Mouse (Mus musculus) G1E (cell line): Measurements from ENCODE around the gene Rxfp1. TPM values are rescaled to one million over a fixed set of nuclear protein-coding genes. Genes with fewer than 3 reads are reported as not detected.

ENCODE experiments used
- ATAC-seq: 2 replicates; pipeline ENCODE4 v1.8.0; 2016; ENCODE audit warnings: mild to moderate bottlenecking; ENCODE audit not compliant: insufficient number of reproducible peaks, poor library complexity, low FRiP score, severe bottlenecking; ENCODE audit errors: extremely low read depth
- DNase-seq: peaks from one replicate; pipeline ENCODE4 v3.0.0; 2012; ENCODE audit warnings: low spot score
- H3K27me3 ChIP-seq: 2 replicates; pipeline ENCODE4 v1.6.1; 2012; ENCODE audit warnings: mild to moderate bottlenecking, low read length, inconsistent platforms; ENCODE audit not compliant: insufficient read depth
- H3K36me3 ChIP-seq: replicated peaks from 2 replicates; pipeline ENCODE3; 2012; ENCODE audit warnings: mild to moderate bottlenecking, inconsistent platforms
- H3K4me1 ChIP-seq: 2 replicates; pipeline ENCODE4 v1.6.1; 2012; ENCODE audit warnings: low read depth, low read length, inconsistent platforms, mixed read lengths; ENCODE audit not compliant: insufficient read depth
- H3K4me3 ChIP-seq: 2 replicates; pipeline ENCODE4 v1.5.1; 2012; ENCODE audit warnings: low read depth, mild to moderate bottlenecking, inconsistent platforms, low read length, moderate library complexity, mixed read lengths
- H3K9me3 ChIP-seq: replicated peaks from 2 replicates; pipeline ENCODE4 v1.6.1; 2012; ENCODE audit warnings: inconsistent platforms
- CTCF ChIP-seq: IDR thresholded peaks from 2 replicates; pipeline ENCODE4 v1.5.1; 2012; ENCODE audit warnings: low read depth, low read length, inconsistent platforms, mixed read lengths
- GATA1 ChIP-seq: IDR thresholded peaks from 2 replicates; pipeline ENCODE4 v1.6.1; 2012; ENCODE audit warnings: borderline replicate concordance, low read length, inconsistent platforms, mixed read lengths
- GATA2 ChIP-seq: IDR thresholded peaks from 2 replicates; pipeline ENCODE4 v1.6.1; 2012; ENCODE audit warnings: low read depth, low read length, inconsistent platforms, borderline replicate concordance
- POLR2AphosphoS5 ChIP-seq: IDR thresholded peaks from 2 replicates; pipeline ENCODE4 v1.6.1; 2012; ENCODE audit warnings: low read depth, low read length, inconsistent platforms; ENCODE audit not compliant: insufficient replicate concordance
- TAL1 ChIP-seq: conservative IDR thresholded peaks from 2 replicates; pipeline ENCODE4 v1.6.1; 2012; ENCODE audit warnings: low read depth, low read length, inconsistent platforms, mixed read lengths
- polyA plus RNA-seq: library from polyadenylated mRNA; stranded (reverse); fragments of >175 nt; gene quantifications from 2 replicates; pipeline ENCODE4 v1.2.3, GENCODE M21; 2012
- total RNA-seq, 2 experiments: library from RNA; stranded (forward) in 1 of 2; stranded (reverse) in 1 of 2; fragments of 200-1000 nt in 1 of 2; fragments of >200 nt in 1 of 2; fragmentation: Nextera tagmentation in 1 of 2; gene quantifications; 2 replicates each; pipeline ENCODE4 v1.2.3; 2014 to 2017

Gene Rxfp1
- total and polyA plus RNA-seq, 3 experiments = 0.38 TPM; not detected in 2

DNA sequence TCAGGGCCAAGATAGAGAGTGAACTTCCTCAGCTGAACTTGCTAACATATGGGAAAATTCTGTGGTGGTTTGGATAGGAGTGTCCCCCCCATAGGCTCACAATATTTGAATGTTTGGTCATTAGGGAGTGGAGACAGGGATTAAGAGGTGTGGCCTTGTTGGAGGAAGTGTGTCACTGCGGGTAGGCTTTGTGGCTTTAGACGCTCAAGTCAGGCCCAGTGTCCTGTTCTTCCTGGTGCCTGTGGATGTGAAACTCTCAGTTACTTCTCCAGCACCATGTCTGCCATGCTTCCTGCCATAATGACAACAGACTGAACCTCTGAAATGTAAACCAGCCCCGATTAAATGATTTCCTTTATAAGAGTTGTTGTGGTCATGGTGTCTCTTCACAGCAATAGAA lies 61.3 kb downstream of the Rxfp1 start:
- H3K4me1 ChIP-seq = no peaks in the 10 kb centered on the region
- peaks cover 19% of the 10 kb centered on the region for H3K27me3 ChIP-seq
- TF ChIP-seq CTCF (no peak), GATA1 (no peak), POLR2AphosphoS5 (no peak), GATA2 (no peak), TAL1 (no peak)
- DNase-seq (no peak), ATAC-seq (no peak)
- no peaks in the 10 kb centered on the region for H3K9me3 ChIP-seq
- no peak overlapping the region for H3K4me3 ChIP-seq
- no peaks in the 10 kb centered on the region for H3K36me3 ChIP-seq

- Histone ChIP-seq H3K4me3 (no peak overlapping the region), H3K9me3 (no peaks in the 10 kb centered on the region), H3K4me1 (no peaks in the 10 kb centered on the region), H3K27me3 (peaks cover 19% of the 10 kb centered on the region), H3K36me3 (no peaks in the 10 kb centered on the region)
- DNase-seq (no peak), ATAC-seq (no peak)
- no peak for TF ChIP-seq TAL1
- no peak for TF ChIP-seq CTCF
- no peak for TF ChIP-seq GATA2
- no peak for TF ChIP-seq GATA1
- TF ChIP-seq POLR2AphosphoS5 = no peak
Measured at GRCm38 (mm10) chr3:79674641-79675040, 63.0 kb downstream of the Rxfp1 start.

DNA sequence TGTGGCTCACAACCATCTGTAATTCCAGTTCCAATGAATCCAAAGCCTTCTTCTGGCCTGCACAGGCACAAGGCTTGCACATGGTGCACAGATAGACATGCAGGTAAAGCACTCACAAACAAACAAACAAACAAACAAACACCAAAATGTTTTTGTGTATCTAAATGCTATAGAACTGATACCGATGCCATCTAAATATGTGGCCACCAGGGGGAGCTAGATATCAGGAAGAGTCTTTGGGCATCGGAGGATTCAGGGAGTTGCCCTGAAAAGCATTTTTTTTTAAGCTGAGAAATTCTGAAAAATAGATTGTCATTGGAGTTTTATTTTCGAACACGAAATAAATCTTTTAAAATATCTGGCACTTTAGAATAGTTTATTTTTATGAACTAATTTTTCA lies 64.6 kb downstream of the Rxfp1 start:
- Histone ChIP-seq H3K27me3 (peaks cover 22% of the 10 kb centered on the region), H3K9me3 (no peaks in the 10 kb centered on the region), H3K36me3 (no peaks in the 10 kb centered on the region), H3K4me3 (no peak overlapping the region), H3K4me1 (no peaks in the 10 kb centered on the region)
- DNase-seq = peak; percentile 13
- ATAC-seq = no peak
- TF ChIP-seq POLR2AphosphoS5 = no peak
- TF ChIP-seq TAL1 = no peak
- no peak for TF ChIP-seq GATA2
- TF ChIP-seq GATA1 = no peak
- peak; percentile 34; the same call in 1 of the 2 replicates for TF ChIP-seq CTCF

DNA sequence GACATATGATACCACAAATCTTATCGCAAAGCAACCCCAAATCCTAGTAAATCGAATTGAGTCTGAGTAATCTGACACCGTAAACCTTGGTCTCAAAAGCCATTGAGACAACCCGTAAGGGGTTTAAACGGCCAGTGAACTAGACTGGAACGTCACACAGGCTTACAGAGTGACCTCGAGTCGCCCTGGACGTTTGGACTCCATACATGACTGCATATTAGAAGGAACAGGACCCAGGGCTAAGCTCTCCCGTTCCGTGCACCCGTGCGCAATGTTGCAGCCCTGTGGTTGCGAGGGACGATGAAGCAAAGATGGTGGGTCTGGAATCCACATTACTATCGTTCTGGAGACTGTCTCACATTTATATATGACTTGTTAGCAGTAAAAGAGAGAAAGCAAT lies 65.5 kb downstream of the Rxfp1 start:
- Histone ChIP-seq H3K4me3 (no peak overlapping the region), H3K9me3 (no peaks in the 10 kb centered on the region), H3K36me3 (no peaks in the 10 kb centered on the region), H3K27me3 (peaks cover 24% of the 10 kb centered on the region), H3K4me1 (no peaks in the 10 kb centered on the region)
- ATAC-seq (no peak), DNase-seq (no peak)
- TF ChIP-seq TAL1 (no peak), POLR2AphosphoS5 (no peak), GATA2 (no peak), GATA1 (no peak)

GRCm38 (mm10) chr3:79670556-79670955 lies 67.1 kb downstream of the Rxfp1 start:
- Histone ChIP-seq H3K27me3 (peaks cover 24% of the 10 kb centered on the region), H3K4me1 (no peaks in the 10 kb centered on the region), H3K36me3 (no peaks in the 10 kb centered on the region), H3K9me3 (no peaks in the 10 kb centered on the region), H3K4me3 (no peak overlapping the region)
- DNase-seq (no peak), ATAC-seq (no peak)
- no peak for TF ChIP-seq TAL1
- TF ChIP-seq GATA2 = no peak
- no peak for TF ChIP-seq GATA1

- peaks cover 18% of the 10 kb centered on the region for H3K27me3 ChIP-seq
- H3K4me3 ChIP-seq = no peak overlapping the region
- TF ChIP-seq CTCF (peak; percentile 72), TAL1 (no peak)
- no peaks in the 10 kb centered on the region for H3K4me1 ChIP-seq
- no peaks in the 10 kb centered on the region for H3K36me3 ChIP-seq
- H3K9me3 ChIP-seq = no peaks in the 10 kb centered on the region
- ATAC-seq (no peak), DNase-seq (no peak)
Measured at GRCm38 (mm10) chr3:79664787-79665408, 72.8 kb downstream of the Rxfp1 start.

DNA sequence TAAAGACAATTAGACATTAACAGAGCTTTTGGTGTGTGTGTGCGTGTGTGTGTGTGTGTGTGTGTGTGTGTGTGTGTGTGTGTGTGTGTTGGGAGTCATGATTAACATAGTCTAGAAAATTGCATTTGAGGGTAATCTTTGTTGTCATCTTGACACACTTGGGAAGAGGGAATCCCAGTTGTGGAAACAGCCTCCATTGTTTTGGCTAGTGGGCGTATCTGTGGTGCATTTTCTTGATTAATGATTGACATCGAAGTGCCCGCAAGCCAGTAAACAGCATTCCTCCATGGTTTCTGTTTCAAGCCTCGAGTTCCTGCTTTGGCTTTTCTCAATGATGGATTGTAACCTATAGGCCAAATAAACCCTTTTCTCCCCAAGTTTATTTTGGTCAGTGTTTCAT lies 81.0 kb downstream of the Rxfp1 start:
- H3K4me3 ChIP-seq = no peak overlapping the region
- H3K9me3 ChIP-seq = no peaks in the 10 kb centered on the region
- no peaks in the 10 kb centered on the region for H3K36me3 ChIP-seq
- ATAC-seq (peak; percentile 8; the same call in 1 of the 2 replicates), DNase-seq (no peak)
- peaks cover 16% of the 10 kb centered on the region; the same call in 1 of the 2 replicates for H3K27me3 ChIP-seq
- peaks cover 8% of the 10 kb centered on the region for H3K4me1 ChIP-seq
- TF ChIP-seq GATA2 (no peak), CTCF (no peak), POLR2AphosphoS5 (no peak), GATA1 (no peak), TAL1 (no peak)
